Mouse (Mus musculus): Measurements from ENCODE around the gene Hesx1.

GRCm38 (mm10) chr14:27039281-27040248 lies 45.3 kb downstream of the Hesx1 start:
- no peak for TF ChIP-seq CTCF (IDR thresholded peaks at IDR 0.05; ENCODE audit: low read depth, low read length)
- TF ChIP-seq TAL1 (conservative IDR thresholded peaks at IDR 0.05; ENCODE audit: low read depth, low read length) = no peak
- TF ChIP-seq GATA1 (IDR thresholded peaks at IDR 0.05; ENCODE audit: borderline replicate concordance, low read length) = no peak
